Mouse (Mus musculus): ENCODE measurements around the gene Gm21964. TPM values are rescaled to one million over a fixed set of nuclear protein-coding genes. Genes with fewer than 3 reads are reported as not detected.

Gene Gm21964
- polyA plus RNA-seq, 1 experiment from 2014 or later, result not detected

GRCm38 (mm10) chr8:110079282-110080221 is 21.5 kb upstream of the Gm21964 start, which contains the start of gene Zfp612:
Zfp612 (plus strand) TSS chr8:110079746.
- H3K9ac ChIP-seq (ENCODE audit: low read depth, low read length), result peak within 1 kb of the TSS; percentile 71
- H3K9me3 ChIP-seq (ENCODE audit: control insufficient read depth, low read length), result no peaks in the 10 kb centered on the region
- no peaks in the 10 kb centered on the region for H3K36me3 ChIP-seq (ENCODE audit: control insufficient read depth, insufficient read depth, low read length)
- H3K4me1 ChIP-seq (ENCODE audit: control insufficient read depth, insufficient read depth, low read length), result 0 out of 2 replicates have a peak, but pooled peaks cover 2% of the 10 kb centered on the region
- no peaks in the 10 kb centered on the region for H3K27me3 ChIP-seq (replicated peaks; ENCODE audit: control insufficient read depth, insufficient read depth, low read length)
- ATAC-seq, result peak; percentile 96
- 7% methylated on average over 54 of the region's 54 CpGs for WGBS
- H3K4me3 ChIP-seq (ENCODE audit: low read length), result peak within 1 kb of the TSS; percentile 59
- no peak within 1 kb of the TSS for H3K27ac ChIP-seq (ENCODE audit: low read length)
- peak within 1 kb of the TSS; percentile 73 for H3K4me2 ChIP-seq (ENCODE audit: low read depth, low read length)

DNA sequence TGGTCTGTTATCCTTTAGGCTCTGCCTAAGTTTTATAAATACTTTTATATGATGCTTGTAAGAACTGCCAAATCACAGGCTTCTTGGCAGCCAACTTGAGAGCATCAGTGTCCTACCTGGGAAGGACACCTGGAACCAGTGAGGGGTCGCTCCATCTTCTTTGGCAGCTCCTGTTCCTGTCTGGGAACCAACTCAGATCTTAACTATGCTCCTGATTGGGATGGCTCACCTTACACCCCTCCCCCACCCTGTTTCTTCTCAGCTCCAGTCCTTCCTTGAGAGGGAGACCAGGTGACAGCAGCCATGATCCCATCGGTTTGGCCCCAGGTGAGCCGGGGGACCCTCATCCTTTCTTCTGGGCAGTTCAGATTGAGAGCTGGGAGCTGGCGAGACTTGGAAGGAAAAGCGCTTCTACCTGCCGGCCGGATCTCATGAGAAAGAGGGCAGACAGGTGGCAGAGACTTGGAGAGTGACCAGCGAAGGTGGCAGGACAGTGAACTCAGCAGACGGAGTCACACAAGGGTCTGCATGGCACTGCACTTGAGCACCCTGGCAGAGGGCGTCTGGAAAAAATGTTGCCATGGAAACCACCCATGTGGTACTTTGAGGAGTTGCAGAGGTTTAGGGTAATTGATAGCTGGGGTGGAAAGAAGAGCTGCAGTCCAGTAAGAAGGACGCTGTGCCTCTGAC is 18.4 kb upstream of the Gm21964 start:
- no peak overlapping the region for H3K4me3 ChIP-seq (ENCODE audit: low read length)
- H3K9ac ChIP-seq (ENCODE audit: low read depth, low read length), result no peak overlapping the region
- H3K4me1 ChIP-seq (ENCODE audit: control insufficient read depth, insufficient read depth, low read length), result 0 out of 2 replicates have a peak, but pooled peaks cover 2% of the 10 kb centered on the region
- H3K9me3 ChIP-seq (ENCODE audit: control insufficient read depth, low read length), result no peaks in the 10 kb centered on the region
- H3K27me3 ChIP-seq (replicated peaks; ENCODE audit: control insufficient read depth, insufficient read depth, low read length), result no peaks in the 10 kb centered on the region
- no peak overlapping the region for H3K27ac ChIP-seq (ENCODE audit: low read length)
- 0 out of 2 replicates have a peak, but pooled peaks cover 4% of the 10 kb centered on the region for H3K36me3 ChIP-seq (ENCODE audit: control insufficient read depth, insufficient read depth, low read length)
- ATAC-seq, result no peak
- 75% methylated on average over 11 of the region's 11 CpGs for WGBS
- no peak overlapping the region for H3K4me2 ChIP-seq (ENCODE audit: low read depth, low read length)

DNA sequence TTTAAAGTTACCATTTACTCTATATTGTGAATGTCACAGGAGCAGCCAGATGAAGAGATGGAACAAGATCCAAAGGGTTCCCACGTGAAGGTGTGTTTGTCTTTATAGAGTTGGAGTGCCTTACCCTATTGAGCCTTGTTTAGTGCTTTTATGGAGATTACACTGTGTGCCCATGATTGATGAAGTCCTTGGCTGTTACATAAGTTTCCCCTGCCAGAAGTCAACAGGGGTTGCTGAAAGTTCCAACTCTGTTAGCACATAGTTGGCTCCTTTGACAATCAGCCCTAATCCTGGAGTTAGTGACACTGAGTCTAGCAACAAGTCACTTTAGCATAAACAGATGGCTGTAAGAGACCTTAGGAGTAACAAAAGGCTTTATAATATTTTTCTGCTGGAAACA is 9.1 kb upstream of the Gm21964 start:
- Histone ChIP-seq H3K9ac (ENCODE audit: low read depth, low read length) (no peak overlapping the region), H3K9me3 (ENCODE audit: control insufficient read depth, low read length) (peaks cover 12% of the 10 kb centered on the region; the same call in 1 of the 2 replicates), H3K4me1 (ENCODE audit: control insufficient read depth, insufficient read depth, low read length) (no peaks in the 10 kb centered on the region), H3K36me3 (ENCODE audit: control insufficient read depth, insufficient read depth, low read length) (peaks cover 15% of the 10 kb centered on the region), H3K27ac (ENCODE audit: low read length) (no peak overlapping the region), H3K4me3 (ENCODE audit: low read length) (no peak overlapping the region), H3K27me3 (replicated peaks; ENCODE audit: control insufficient read depth, insufficient read depth, low read length) (no peaks in the 10 kb centered on the region), H3K4me2 (ENCODE audit: low read depth, low read length) (no peak overlapping the region)
- no peak for ATAC-seq
- 41% methylated on average over 1 of the region's 1 CpGs for WGBS

DNA sequence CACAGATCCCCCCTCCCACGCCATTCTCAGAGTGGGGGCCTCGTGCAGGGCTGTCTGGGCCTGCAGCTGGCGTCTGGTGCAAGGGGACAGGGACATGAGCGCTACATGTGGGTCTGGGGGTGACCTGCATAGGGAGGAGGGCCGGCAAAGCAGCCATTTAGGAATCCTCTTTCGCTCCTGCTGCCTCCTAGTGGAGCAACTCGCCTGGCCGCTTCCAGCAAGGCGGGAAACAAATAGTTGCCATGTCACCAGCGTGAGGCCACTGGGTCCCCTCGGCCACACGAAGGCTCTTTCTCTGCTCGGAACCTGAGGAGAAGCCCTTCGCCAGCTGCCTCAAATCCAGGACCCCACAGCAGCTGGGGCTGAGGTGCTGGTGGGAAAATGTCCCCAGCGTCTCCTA is 669 bp downstream of the Gm21964 start:
- no peaks in the 10 kb centered on the region for H3K27me3 ChIP-seq (replicated peaks; ENCODE audit: control insufficient read depth, insufficient read depth, low read length)
- no peak overlapping the region for H3K9ac ChIP-seq (ENCODE audit: low read depth, low read length)
- no peak for ATAC-seq
- 87% methylated on average over 15 of the region's 15 CpGs for WGBS
- H3K27ac ChIP-seq (ENCODE audit: low read length), result no peak overlapping the region
- no peak overlapping the region for H3K4me3 ChIP-seq (ENCODE audit: low read length)
- H3K36me3 ChIP-seq (ENCODE audit: control insufficient read depth, insufficient read depth, low read length), result no peaks in the 10 kb centered on the region
- no peaks in the 10 kb centered on the region for H3K9me3 ChIP-seq (ENCODE audit: control insufficient read depth, low read length)
- H3K4me1 ChIP-seq (ENCODE audit: control insufficient read depth, insufficient read depth, low read length), result no peaks in the 10 kb centered on the region
- H3K4me2 ChIP-seq (ENCODE audit: low read depth, low read length), result no peak overlapping the region

DNA sequence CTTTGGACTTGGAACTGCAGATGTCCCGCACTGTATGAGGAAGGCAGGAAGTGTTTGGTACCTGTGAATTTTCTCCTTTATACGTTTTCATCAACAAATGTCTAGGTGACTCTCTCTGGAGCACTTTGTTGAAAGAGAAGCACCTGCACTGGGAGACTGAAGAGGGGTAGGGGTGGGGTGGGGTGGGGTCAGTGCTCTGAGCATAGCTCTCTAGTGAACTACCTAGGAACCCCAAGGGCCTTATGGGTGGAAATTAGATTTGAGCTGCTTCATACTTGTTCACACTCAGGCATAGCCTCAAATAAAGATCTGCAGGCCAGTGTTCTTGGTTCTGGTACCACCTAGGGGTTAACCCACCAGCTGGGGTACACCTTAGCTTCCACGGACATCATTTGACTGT is 1.6 kb downstream of the Gm21964 start, which contains the start of gene Gm17720:
Gm17720 (minus strand) TSS at position 101 of the 400 bp plus-strand sequence.
- H3K27me3 ChIP-seq (replicated peaks; ENCODE audit: control insufficient read depth, insufficient read depth, low read length), result no peaks in the 10 kb centered on the region
- no peak within 1 kb of the TSS for H3K4me2 ChIP-seq (ENCODE audit: low read depth, low read length)
- H3K9me3 ChIP-seq (ENCODE audit: control insufficient read depth, low read length), result no peaks in the 10 kb centered on the region
- H3K4me3 ChIP-seq (ENCODE audit: low read length), result no peak within 1 kb of the TSS
- no peak within 1 kb of the TSS for H3K27ac ChIP-seq (ENCODE audit: low read length)
- H3K9ac ChIP-seq (ENCODE audit: low read depth, low read length), result no peak within 1 kb of the TSS
- no peak for ATAC-seq
- 82% methylated on average over 3 of the region's 3 CpGs for WGBS
- no peaks in the 10 kb centered on the region for H3K36me3 ChIP-seq (ENCODE audit: control insufficient read depth, insufficient read depth, low read length)
- H3K4me1 ChIP-seq (ENCODE audit: control insufficient read depth, insufficient read depth, low read length), result no peaks in the 10 kb centered on the region

GRCm38 (mm10) chr8:110119715-110120114 is 18.7 kb downstream of the Gm21964 start:
- H3K36me3 ChIP-seq (ENCODE audit: control insufficient read depth, insufficient read depth, low read length), result no peaks in the 10 kb centered on the region
- WGBS, result 45% methylated on average over 6 of the region's 6 CpGs
- no peak overlapping the region for H3K4me3 ChIP-seq (ENCODE audit: low read length)
- no peak for ATAC-seq
- H3K27ac ChIP-seq (ENCODE audit: low read length), result no peak overlapping the region
- H3K9me3 ChIP-seq (ENCODE audit: control insufficient read depth, low read length), result no peaks in the 10 kb centered on the region
- no peaks in the 10 kb centered on the region for H3K4me1 ChIP-seq (ENCODE audit: control insufficient read depth, insufficient read depth, low read length)
- no peak overlapping the region for H3K4me2 ChIP-seq (ENCODE audit: low read depth, low read length)
- no peak overlapping the region for H3K9ac ChIP-seq (ENCODE audit: low read depth, low read length)
- H3K27me3 ChIP-seq (replicated peaks; ENCODE audit: control insufficient read depth, insufficient read depth, low read length), result no peaks in the 10 kb centered on the region

- no peak overlapping the region for H3K4me3 ChIP-seq (ENCODE audit: low read length)
- no peak overlapping the region for H3K4me2 ChIP-seq (ENCODE audit: low read depth, low read length)
- no peaks in the 10 kb centered on the region for H3K36me3 ChIP-seq (ENCODE audit: control insufficient read depth, insufficient read depth, low read length)
- H3K27ac ChIP-seq (ENCODE audit: low read length), result no peak overlapping the region
- H3K4me1 ChIP-seq (ENCODE audit: control insufficient read depth, insufficient read depth, low read length), result no peaks in the 10 kb centered on the region
- H3K9ac ChIP-seq (ENCODE audit: low read depth, low read length), result no peak overlapping the region
- peak; percentile 48; the same call in 1 of the 2 replicates for ATAC-seq
- WGBS, result 16% methylated on average over 13 of the region's 13 CpGs
- no peaks in the 10 kb centered on the region for H3K27me3 ChIP-seq (replicated peaks; ENCODE audit: control insufficient read depth, insufficient read depth, low read length)
- no peaks in the 10 kb centered on the region for H3K9me3 ChIP-seq (ENCODE audit: control insufficient read depth, low read length)
Observed at GRCm38 (mm10) chr8:110130537-110130936, 29.5 kb downstream of the Gm21964 start.

DNA sequence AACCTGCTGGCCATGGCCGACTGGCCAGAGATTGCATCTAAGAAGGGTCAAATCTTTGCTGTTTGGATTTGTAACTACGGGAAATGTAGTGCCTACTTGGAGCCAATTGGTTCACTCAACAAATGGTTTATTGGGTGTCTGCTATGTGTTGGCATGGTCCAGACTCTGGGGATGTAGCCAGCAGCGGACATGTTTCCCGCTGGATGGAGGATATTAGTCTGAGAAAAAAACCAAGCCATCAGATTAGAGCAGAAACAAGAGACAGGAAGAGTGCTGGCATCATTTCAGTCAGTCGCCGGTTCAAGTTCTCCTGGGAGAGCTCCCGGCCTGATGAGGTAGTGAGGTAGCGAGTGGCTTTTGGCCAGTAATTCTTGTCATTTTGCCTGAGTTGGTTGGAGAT is 33.2 kb downstream of the Gm21964 start:
- H3K4me1 ChIP-seq (ENCODE audit: control insufficient read depth, insufficient read depth, low read length), result no peaks in the 10 kb centered on the region
- H3K4me2 ChIP-seq (ENCODE audit: low read depth, low read length), result no peak overlapping the region
- no peak overlapping the region for H3K27ac ChIP-seq (ENCODE audit: low read length)
- no peak overlapping the region for H3K9ac ChIP-seq (ENCODE audit: low read depth, low read length)
- no peak overlapping the region for H3K4me3 ChIP-seq (ENCODE audit: low read length)
- 92% methylated on average over 8 of the region's 8 CpGs for WGBS
- H3K27me3 ChIP-seq (replicated peaks; ENCODE audit: control insufficient read depth, insufficient read depth, low read length), result no peaks in the 10 kb centered on the region
- H3K9me3 ChIP-seq (ENCODE audit: control insufficient read depth, low read length), result no peaks in the 10 kb centered on the region
- H3K36me3 ChIP-seq (ENCODE audit: control insufficient read depth, insufficient read depth, low read length), result no peaks in the 10 kb centered on the region
- ATAC-seq, result no peak

GRCm38 (mm10) chr8:110135515-110135914 is 34.5 kb downstream of the Gm21964 start:
- no peaks in the 10 kb centered on the region for H3K36me3 ChIP-seq (ENCODE audit: control insufficient read depth, insufficient read depth, low read length)
- H3K27ac ChIP-seq (ENCODE audit: low read length), result no peak overlapping the region
- 78% methylated on average over 7 of the region's 7 CpGs for WGBS
- H3K4me3 ChIP-seq (ENCODE audit: low read length), result no peak overlapping the region
- no peak overlapping the region for H3K4me2 ChIP-seq (ENCODE audit: low read depth, low read length)
- H3K27me3 ChIP-seq (replicated peaks; ENCODE audit: control insufficient read depth, insufficient read depth, low read length), result no peaks in the 10 kb centered on the region
- H3K9ac ChIP-seq (ENCODE audit: low read depth, low read length), result no peak overlapping the region
- no peak for ATAC-seq
- no peaks in the 10 kb centered on the region for H3K4me1 ChIP-seq (ENCODE audit: control insufficient read depth, insufficient read depth, low read length)
- no peaks in the 10 kb centered on the region for H3K9me3 ChIP-seq (ENCODE audit: control insufficient read depth, low read length)

All from intestine, embryonic 16.5 days (tissue).